Mouse (Mus musculus): ENCODE results near the gene G530012D18Rik.
"Not testable (repeated sequence)": the region's sequence is repeated elsewhere in the genome, so short reads cannot be mapped to it uniquely, and the experiment has no call there.

DNA sequence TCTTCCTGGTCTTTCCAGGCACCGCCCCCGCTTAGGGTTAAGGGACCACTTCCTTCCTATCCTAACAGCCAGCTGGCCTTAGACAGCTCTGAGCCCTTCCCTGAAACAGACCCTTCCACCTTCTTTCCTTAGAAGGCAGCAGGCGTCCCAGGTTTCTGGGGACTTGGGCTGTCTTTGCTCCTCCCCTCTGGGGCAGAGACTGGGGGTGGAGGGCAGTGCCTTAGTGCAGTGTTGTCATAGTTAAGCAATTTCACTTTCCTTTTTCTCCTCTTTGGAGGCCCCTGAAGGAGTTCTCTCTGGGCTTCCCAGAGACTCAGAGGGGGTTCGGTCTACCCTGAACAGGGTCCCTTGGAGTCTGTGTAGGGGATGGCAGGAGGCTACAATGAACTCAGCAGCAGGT lies 25.3 kb downstream of the G530012D18Rik start:
- not testable (repeated sequence) for TF ChIP-seq POLR2A (IDR thresholded peaks at IDR 0.05; ENCODE audit: borderline replicate concordance, extremely low read depth, low read depth, low read length); CTCF (IDR thresholded peaks at IDR 0.05; ENCODE audit: insufficient read depth, low read length)
